Comparison of ENCODE assay signal across 27 mouse cellular contexts in genomic region chr5:64516115-64516665, GRCm38 (mm10).
DNase-seq lines count a peak whose midpoint lies in the region; ATAC-seq and TF ChIP-seq lines count a peak whose summit lies in the region.
"Had no signal": no experiment of that assay in that cellular context is flagged by ENCODE, and none has a peak within 500 bp of the region (broad histone marks: within the 10 kb centered on the region; RNA-seq: fewer than 3 reads in every experiment).

No protein-coding gene starts in this region.

- H3K36me3 ChIP-seq in intestine, postnatal 0 days (ENCODE audit: control insufficient read depth, insufficient read depth) = no peaks in the 10 kb centered on the region
- H3K36me3 ChIP-seq: embryonic facial prominence, embryonic 10.5 days; embryonic facial prominence, embryonic 15.5 days; forebrain, embryonic 12.5 days; heart, embryonic 12.5 days; hindbrain, embryonic 15.5 days; limb, embryonic 13.5 days; lung, embryonic 15.5 days; midbrain, embryonic 10.5 days had no signal

- H3K4me1 ChIP-seq in intestine, postnatal 0 days (replicated peaks; ENCODE audit: control insufficient read depth, insufficient read depth, low read length) = peaks cover 5% of the 10 kb centered on the region
- H3K4me1 ChIP-seq: forebrain, embryonic 12.5 days; hindbrain, embryonic 15.5 days had no signal

- 40% methylated on average over 13 of the region's 13 CpGs for whole genome bisulfite sequencing in intestine, postnatal 0 days

- H3K4me2 ChIP-seq in intestine, postnatal 0 days (replicated peaks; ENCODE audit: low read depth) = peak overlapping the region; percentile 56
- H3K4me2 ChIP-seq: embryonic facial prominence, embryonic 15.5 days; forebrain, embryonic 12.5 days; heart, embryonic 12.5 days; hindbrain, embryonic 15.5 days; limb, embryonic 13.5 days; liver, embryonic 11.5 days; lung, embryonic 15.5 days had no signal

- H3K27me3 ChIP-seq in intestine, postnatal 0 days (replicated peaks; ENCODE audit: control insufficient read depth, insufficient read depth, low read length) = no peaks in the 10 kb centered on the region
- H3K27me3 ChIP-seq: embryonic facial prominence, embryonic 15.5 days; forebrain, embryonic 12.5 days; heart, embryonic 12.5 days; hindbrain, embryonic 15.5 days; limb, embryonic 13.5 days; lung, embryonic 15.5 days had no signal

- no peaks in the 10 kb centered on the region for H3K9me3 ChIP-seq in intestine, postnatal 0 days (ENCODE audit: control insufficient read depth)
- H3K9me3 ChIP-seq: embryonic facial prominence, embryonic 10.5 days; embryonic facial prominence, embryonic 15.5 days; forebrain, embryonic 12.5 days; heart, embryonic 12.5 days; hindbrain, embryonic 15.5 days; limb, embryonic 13.5 days; lung, embryonic 15.5 days; midbrain, embryonic 10.5 days had no signal

- peak; percentile 30 for DNase-seq in kidney, adult 11 months
- DNase-seq in kidney, adult 18-20 months = no peak
- peak; percentile 15 to 30 for DNase-seq in kidney, postnatal 36 days
- no peak for DNase-seq in kidney, postnatal 10 days
- DNase-seq in cerebellum, postnatal 36 days = no peak
- DNase-seq in ovary, adult 18-20 months (ENCODE audit: low spot score) = no peak
- DNase-seq: adrenal gland, adult 2 months; adrenal gland, postnatal 36 days; B cell, adult 2 months; cerebellum, adult 2 months; cerebellum, postnatal 14 days; forebrain, postnatal 0 days; gastrocnemius, postnatal 14 days; right cerebral cortex, postnatal 4 days; thymus, postnatal 14 days had no signal

- peak overlapping the region; percentile 89 for H3K27ac ChIP-seq in intestine, postnatal 0 days (ENCODE audit: low read depth, low read length)
- H3K27ac ChIP-seq: embryonic facial prominence, embryonic 10.5 days; embryonic facial prominence, embryonic 15.5 days; forebrain, embryonic 12.5 days; hindbrain, embryonic 15.5 days; limb, embryonic 13.5 days; lung, embryonic 15.5 days had no signal

- H3K9ac ChIP-seq in intestine, postnatal 0 days (ENCODE audit: low read depth, low read length) = peak overlapping the region; percentile 31
- H3K9ac ChIP-seq: embryonic facial prominence, embryonic 15.5 days; forebrain, embryonic 12.5 days; forebrain, postnatal 0 days; heart, embryonic 12.5 days; hindbrain, embryonic 15.5 days; limb, embryonic 13.5 days; lung, embryonic 15.5 days had no signal

- no peak for TF ChIP-seq CTCF in intestine, postnatal 0 days (IDR thresholded peaks at IDR 0.05; ENCODE audit: low read depth)

- peak; percentile 83 for ATAC-seq in intestine, postnatal 0 days
- ATAC-seq: activated CD4-positive, CD25-positive, alpha-beta regulatory T cell, adult 4 months; forebrain, postnatal 0 days; midbrain, embryonic 16.5 days had no signal

- peak overlapping the region; percentile 26 for H3K4me3 ChIP-seq in intestine, postnatal 0 days (ENCODE audit: low read depth, low read length)
- H3K4me3 ChIP-seq: embryonic facial prominence, embryonic 10.5 days; embryonic facial prominence, embryonic 15.5 days; forebrain, embryonic 12.5 days; heart, embryonic 12.5 days; hindbrain, embryonic 15.5 days; limb, embryonic 13.5 days; lung, embryonic 15.5 days; midbrain, embryonic 10.5 days had no signal

Comparison
In these comparisons a context has a peak if more than half of its experiments do, and no peak if none do; other contexts are left out.
1. DNase-seq: peak in kidney, adult 11 months (single experiment) and kidney, postnatal 36 days (2 of 2); none in kidney, adult 18-20 months (single experiment), kidney, postnatal 10 days (single experiment), cerebellum, postnatal 36 days (0 of 2) and ovary, adult 18-20 months (single experiment).